Mouse (Mus musculus): ENCODE data around the gene 1700056E22Rik. TPM values are rescaled to one million over a fixed set of nuclear protein-coding genes. Genes with fewer than 3 reads are reported as not detected.

1700056E22Rik gene
- 0.43 and 0.45 TPM in 2 replicates for polyA plus RNA-seq (2015; fragmentation: Nextera tagmentation; extraction: Ambion mirVana)

DNA sequence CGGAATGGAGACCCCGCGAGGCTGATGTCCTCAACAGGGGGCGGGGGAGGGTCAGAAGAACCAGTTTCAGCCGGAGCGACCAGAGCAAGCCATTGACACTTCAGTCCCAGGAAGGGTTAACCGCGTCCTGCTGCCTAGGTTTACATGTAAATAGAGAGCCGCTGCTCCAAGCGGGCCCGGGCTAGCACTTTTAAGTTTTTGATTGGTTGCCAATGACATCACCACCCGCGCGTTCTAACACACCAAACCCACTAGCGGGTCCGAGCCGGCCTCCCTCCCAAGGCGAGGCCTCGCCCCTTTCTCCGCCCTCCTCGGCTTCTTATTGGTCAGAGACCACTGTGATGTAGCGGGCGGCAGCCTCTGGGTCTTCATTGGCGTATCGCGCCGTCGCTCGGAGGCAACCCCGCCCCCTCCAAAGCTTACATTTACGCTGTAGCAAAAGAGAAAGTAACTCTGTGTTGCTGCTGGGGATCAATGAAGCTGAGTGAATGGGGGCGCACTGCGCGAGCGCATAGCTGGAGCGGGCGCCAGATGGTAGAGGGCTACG, at the start of gene 1700056E22Rik:
Gene 1700056E22Rik (minus strand): TSS at position 291 of the 547 bp plus-strand sequence.
- peak within 1 kb of the TSS; percentile 99 for H3K4me2 ChIP-seq
- peak within 1 kb of the TSS; percentile 76 for H3K4me3 ChIP-seq (replicated peaks)
- H3K36me3 ChIP-seq (replicated peaks) = no peaks in the 10 kb centered on the region
- H3K9me3 ChIP-seq (replicated peaks) = no peaks in the 10 kb centered on the region
- peak within 1 kb of the TSS; percentile 85 for H3K9ac ChIP-seq
- no peaks in the 10 kb centered on the region for H3K27me3 ChIP-seq
- H3K27ac ChIP-seq (replicated peaks) = peak within 1 kb of the TSS; percentile 93
- under 1% methylated on average over 38 of the region's 38 CpGs for WGBS (ENCODE audit: insufficient replicate concordance)
- H3K4me1 ChIP-seq (replicated peaks) = peaks cover 24% of the 10 kb centered on the region
- ATAC-seq (ENCODE audit: insufficient read depth) = peak; percentile 99

DNA sequence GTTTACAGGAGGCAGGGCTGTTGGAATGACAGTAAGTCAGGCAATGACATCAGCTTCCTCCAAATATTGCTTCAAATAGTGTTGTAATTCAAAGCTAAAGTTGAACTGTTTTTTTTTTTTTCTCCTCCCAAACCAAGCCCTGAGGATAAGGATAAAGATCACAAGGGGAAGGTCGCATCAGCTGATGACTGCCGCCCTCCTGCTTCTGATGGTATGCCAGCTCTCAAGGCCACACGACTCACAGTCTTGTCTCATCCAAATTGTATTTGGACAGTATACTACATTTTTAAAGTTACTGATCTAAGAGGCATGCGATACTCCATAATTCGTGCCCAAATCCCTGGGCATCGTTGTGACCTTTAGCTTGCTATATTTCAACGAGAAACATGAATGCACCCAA, 49.1 kb upstream of the 1700056E22Rik start:
- WGBS (ENCODE audit: insufficient replicate concordance) = 64% methylated on average over 7 of the region's 7 CpGs
- no peak for ATAC-seq (ENCODE audit: insufficient read depth)
- H3K27me3 ChIP-seq = no peaks in the 10 kb centered on the region
- no peak overlapping the region for H3K27ac ChIP-seq (replicated peaks)
- no peaks in the 10 kb centered on the region for H3K36me3 ChIP-seq (replicated peaks)
- no peak overlapping the region for H3K9ac ChIP-seq
- no peak overlapping the region for H3K4me2 ChIP-seq
- H3K4me3 ChIP-seq (replicated peaks) = no peak overlapping the region
- H3K4me1 ChIP-seq (replicated peaks) = no peaks in the 10 kb centered on the region
- H3K9me3 ChIP-seq (replicated peaks) = no peaks in the 10 kb centered on the region

DNA sequence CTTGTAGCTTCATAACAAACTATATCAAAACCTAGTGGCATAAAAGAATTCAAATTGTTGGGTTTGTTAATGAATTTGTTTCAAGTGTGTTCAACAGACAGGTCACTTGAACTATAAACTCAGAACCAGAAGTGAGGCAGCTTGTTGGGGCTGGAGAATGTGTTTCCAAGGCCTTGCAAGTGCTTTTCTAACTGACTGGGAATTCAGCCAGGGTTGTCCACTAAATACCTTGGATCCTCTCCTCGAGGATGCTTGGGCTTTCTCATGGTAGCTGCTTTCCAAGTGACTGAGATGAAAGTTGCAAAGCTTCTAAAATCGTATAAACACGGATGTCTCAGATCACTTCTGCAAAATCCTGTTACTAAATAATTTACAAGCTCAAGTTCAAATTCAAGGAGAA, 48.6 kb upstream of the 1700056E22Rik start:
- H3K9ac ChIP-seq = no peak overlapping the region
- WGBS (ENCODE audit: insufficient replicate concordance) = 49% methylated on average over 3 of the region's 3 CpGs
- no peaks in the 10 kb centered on the region for H3K36me3 ChIP-seq (replicated peaks)

DNA sequence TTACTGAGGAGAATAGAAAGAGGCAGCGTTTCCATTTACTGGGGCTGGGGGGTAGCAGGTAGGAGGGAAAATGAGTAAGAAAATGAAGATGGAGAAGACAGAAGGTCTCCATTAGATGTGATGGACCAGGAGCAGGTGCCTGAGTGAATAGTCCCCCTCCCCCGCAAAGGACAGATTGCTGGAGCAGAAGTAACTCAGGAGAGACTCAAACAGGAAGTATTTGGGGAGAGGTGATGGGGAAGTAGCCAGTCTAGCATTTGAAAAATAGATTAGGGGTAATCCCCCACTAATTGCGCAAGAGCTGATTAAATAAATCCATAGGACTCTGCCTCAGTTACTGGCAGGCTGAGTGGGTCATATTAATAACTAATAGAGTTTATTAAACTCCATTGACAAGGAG, 45.2 kb upstream of the 1700056E22Rik start:
- no peaks in the 10 kb centered on the region for H3K36me3 ChIP-seq (replicated peaks)
- H3K4me3 ChIP-seq (replicated peaks) = no peak overlapping the region
- H3K4me2 ChIP-seq = no peak overlapping the region
- H3K9me3 ChIP-seq (replicated peaks) = no peaks in the 10 kb centered on the region
- H3K27me3 ChIP-seq = no peaks in the 10 kb centered on the region
- 51% methylated on average over 3 of the region's 3 CpGs for WGBS (ENCODE audit: insufficient replicate concordance)
- H3K27ac ChIP-seq (replicated peaks) = no peak overlapping the region
- no peaks in the 10 kb centered on the region for H3K4me1 ChIP-seq (replicated peaks)
- no peak overlapping the region for H3K9ac ChIP-seq
- no peak for ATAC-seq (ENCODE audit: insufficient read depth)

More for the DNA sequence above, 48.6 kb upstream of the 1700056E22Rik start:
- no peaks in the 10 kb centered on the region for H3K27me3 ChIP-seq
- H3K4me3 ChIP-seq (replicated peaks) = no peak overlapping the region
- no peaks in the 10 kb centered on the region for H3K9me3 ChIP-seq (replicated peaks)
- no peak overlapping the region for H3K4me2 ChIP-seq
- ATAC-seq (ENCODE audit: insufficient read depth) = no peak
- no peaks in the 10 kb centered on the region for H3K4me1 ChIP-seq (replicated peaks)
- no peak overlapping the region for H3K27ac ChIP-seq (replicated peaks)

DNA sequence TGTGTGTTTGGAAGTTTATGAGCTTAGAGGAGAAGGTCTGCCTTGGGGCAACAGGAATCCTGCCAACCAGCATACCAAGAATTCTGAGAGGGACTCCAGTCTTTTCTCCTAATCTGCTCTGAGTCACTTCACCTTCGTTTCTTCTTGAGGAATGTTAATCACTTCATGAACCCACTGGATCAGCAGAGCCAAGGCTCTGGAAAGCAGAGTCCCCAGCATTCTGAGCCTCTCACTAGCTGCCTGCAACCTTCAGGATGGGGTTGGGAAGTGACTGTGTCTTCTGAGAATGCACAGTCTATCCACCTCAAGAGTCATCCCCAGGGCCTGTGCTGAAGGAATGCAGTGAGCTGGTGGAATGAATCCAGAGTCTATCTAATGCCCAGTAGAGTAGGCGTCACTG, 42.7 kb upstream of the 1700056E22Rik start:
- WGBS (ENCODE audit: insufficient replicate concordance) = 34% methylated on average over 2 of the region's 2 CpGs

DNA sequence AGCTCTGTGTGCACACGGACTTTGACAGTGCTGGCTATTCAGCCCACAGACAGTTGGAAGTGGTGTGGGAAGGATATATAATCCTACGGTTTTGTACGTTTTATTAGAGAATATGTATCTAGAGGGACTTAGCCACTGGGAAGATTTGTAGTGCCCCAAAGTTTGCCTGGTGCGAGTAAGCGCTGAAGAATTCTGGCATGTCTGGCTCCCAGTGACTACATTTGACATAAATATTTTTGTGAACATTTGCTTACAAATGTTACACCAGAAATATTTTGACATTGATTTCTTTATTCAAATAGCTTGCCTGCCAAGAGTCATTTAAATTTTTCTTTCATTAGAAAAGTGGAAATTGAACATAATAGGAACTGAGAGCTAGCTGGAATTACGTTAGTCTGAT, 42.0 kb upstream of the 1700056E22Rik start:
- H3K27ac ChIP-seq (replicated peaks) = no peak overlapping the region
- ATAC-seq (ENCODE audit: insufficient read depth) = no peak
- H3K4me2 ChIP-seq = no peak overlapping the region
- no peak overlapping the region for H3K9ac ChIP-seq
- WGBS (ENCODE audit: insufficient replicate concordance) = 71% methylated on average over 6 of the region's 6 CpGs
- no peaks in the 10 kb centered on the region for H3K27me3 ChIP-seq
- H3K4me1 ChIP-seq (replicated peaks) = no peaks in the 10 kb centered on the region
- H3K36me3 ChIP-seq (replicated peaks) = no peaks in the 10 kb centered on the region; the same call in 1 of the 2 replicates
- H3K4me3 ChIP-seq (replicated peaks) = no peak overlapping the region
- no peaks in the 10 kb centered on the region for H3K9me3 ChIP-seq (replicated peaks)

More for the DNA sequence above, 42.7 kb upstream of the 1700056E22Rik start:
- Histone ChIP-seq H3K4me2 (no peak overlapping the region), H3K4me3 (replicated peaks) (no peak overlapping the region), H3K27me3 (no peaks in the 10 kb centered on the region), H3K27ac (replicated peaks) (no peak overlapping the region), H3K36me3 (replicated peaks) (no peaks in the 10 kb centered on the region; the same call in 1 of the 2 replicates), H3K9me3 (replicated peaks) (no peaks in the 10 kb centered on the region), H3K9ac (no peak overlapping the region), H3K4me1 (replicated peaks) (no peaks in the 10 kb centered on the region)
- no peak for ATAC-seq (ENCODE audit: insufficient read depth)

DNA sequence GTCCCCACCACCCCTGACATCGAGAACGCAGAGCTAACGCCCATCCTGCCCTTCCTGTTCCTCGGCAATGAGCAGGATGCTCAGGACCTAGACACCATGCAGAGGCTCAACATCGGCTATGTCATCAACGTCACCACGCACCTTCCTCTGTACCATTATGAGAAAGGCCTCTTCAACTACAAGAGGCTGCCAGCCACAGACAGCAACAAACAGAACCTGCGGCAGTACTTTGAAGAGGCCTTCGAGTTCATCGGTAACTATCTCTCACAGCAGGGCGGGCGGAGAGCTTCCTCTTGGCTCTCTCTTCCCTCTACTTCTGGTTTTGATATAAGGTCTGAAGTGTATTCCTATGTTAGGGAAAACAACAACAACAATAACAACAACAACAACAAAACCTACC, 34.9 kb upstream of the 1700056E22Rik start:
- Histone ChIP-seq H3K4me1 (replicated peaks) (no peaks in the 10 kb centered on the region), H3K27me3 (no peaks in the 10 kb centered on the region), H3K4me2 (no peak overlapping the region), H3K27ac (replicated peaks) (no peak overlapping the region), H3K9me3 (replicated peaks) (no peaks in the 10 kb centered on the region), H3K9ac (no peak overlapping the region), H3K36me3 (replicated peaks) (peaks cover 3% of the 10 kb centered on the region; the same call in 1 of the 2 replicates), H3K4me3 (replicated peaks) (no peak overlapping the region)
- no peak for ATAC-seq (ENCODE audit: insufficient read depth)
- 61% methylated on average over 12 of the region's 12 CpGs for WGBS (ENCODE audit: insufficient replicate concordance)

DNA sequence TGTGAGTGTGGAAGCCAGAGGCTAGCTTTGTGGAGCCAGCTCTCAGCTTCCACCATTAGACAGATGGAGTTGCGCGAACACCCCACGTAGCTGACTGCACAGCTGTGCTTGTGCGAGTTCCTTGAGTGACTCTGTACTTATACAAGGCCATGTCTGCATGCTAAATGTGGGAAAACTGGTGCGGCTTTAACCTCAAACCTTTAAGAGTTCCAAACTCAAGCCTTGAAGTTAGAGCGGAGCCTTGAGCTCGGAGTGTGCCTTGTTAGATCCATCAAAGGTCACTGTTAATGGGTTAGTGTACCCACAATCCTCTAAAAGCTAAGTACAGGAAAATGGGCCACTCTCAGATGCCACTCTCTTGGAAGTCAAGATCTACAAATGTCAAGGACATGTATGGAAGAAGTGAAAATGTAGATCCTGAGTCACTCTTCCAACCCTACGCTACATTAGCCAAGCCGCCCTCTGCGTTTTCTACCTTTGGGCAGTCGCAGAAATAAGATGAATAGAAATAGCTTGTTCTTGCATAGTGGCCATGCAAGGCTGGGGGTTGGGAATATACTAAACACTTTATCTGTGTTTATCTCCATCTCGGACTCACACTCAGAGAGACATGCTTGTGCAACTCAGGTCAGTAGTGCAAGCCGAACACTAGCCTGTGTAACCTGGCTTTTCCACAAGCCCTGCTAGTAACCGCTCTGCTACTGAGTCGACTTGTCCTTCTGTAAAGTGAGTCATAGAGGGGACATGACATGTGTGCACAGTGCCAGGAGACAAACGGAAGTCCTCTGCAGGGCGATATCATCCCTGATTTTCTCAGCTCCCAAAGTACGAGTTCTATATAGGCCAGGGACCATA, 33.8 kb upstream of the 1700056E22Rik start:
- Histone ChIP-seq H3K4me2 (no peak overlapping the region), H3K36me3 (replicated peaks) (peaks cover 3% of the 10 kb centered on the region; the same call in 1 of the 2 replicates), H3K4me3 (replicated peaks) (no peak overlapping the region), H3K4me1 (replicated peaks) (no peaks in the 10 kb centered on the region), H3K27ac (replicated peaks) (no peak overlapping the region), H3K9ac (no peak overlapping the region), H3K27me3 (no peaks in the 10 kb centered on the region), H3K9me3 (replicated peaks) (no peaks in the 10 kb centered on the region)
- ATAC-seq (ENCODE audit: insufficient read depth) = no peak
- WGBS (ENCODE audit: insufficient replicate concordance) = 76% methylated on average over 18 of the region's 18 CpGs

DNA sequence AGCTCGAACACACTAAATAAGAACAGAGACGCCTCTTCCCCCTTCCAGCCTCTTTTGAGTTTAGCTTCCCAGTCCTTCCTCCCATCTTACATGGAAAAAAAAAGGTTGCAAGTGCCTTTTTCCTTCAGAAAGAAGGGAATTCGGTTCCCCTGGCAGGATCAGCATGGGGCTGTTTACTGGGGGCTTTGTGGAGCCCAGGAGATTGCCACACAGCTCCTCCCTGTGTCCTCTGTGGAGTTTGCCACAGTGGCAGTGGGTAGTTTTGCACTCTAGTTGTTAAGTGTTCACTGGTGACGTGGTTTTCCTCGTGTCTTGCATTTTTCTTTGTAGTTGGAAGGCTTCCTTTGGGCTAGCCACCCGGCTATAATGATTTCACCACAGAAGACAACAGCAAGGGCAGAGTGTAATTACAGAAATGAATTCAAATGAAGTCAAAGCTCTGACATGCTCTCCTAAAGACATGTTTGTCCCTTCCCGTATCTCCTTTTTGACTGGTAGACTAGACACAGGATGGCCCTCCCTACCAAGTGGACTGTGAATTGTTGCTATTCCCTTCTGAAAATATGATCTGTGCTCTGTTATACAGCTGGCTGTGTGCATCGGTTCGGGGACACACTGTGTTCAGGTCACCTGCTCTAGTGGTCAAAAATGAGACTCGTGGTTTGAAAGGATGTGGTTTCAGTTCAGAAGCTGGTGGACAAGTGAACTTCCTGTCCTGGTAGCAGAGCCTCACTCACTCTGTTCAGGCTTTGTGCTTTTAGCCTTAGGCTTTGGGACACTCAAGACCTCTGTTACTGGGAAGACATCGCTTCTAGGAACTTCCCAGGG, 32.6 kb upstream of the 1700056E22Rik start:
- Histone ChIP-seq H3K4me2 (no peak overlapping the region), H3K4me1 (replicated peaks) (0 out of 2 replicates have a peak, but pooled peaks cover 4% of the 10 kb centered on the region), H3K4me3 (replicated peaks) (no peak overlapping the region), H3K27me3 (no peaks in the 10 kb centered on the region), H3K27ac (replicated peaks) (no peak overlapping the region), H3K9me3 (replicated peaks) (no peaks in the 10 kb centered on the region), H3K9ac (no peak overlapping the region), H3K36me3 (replicated peaks) (peaks cover 3% of the 10 kb centered on the region; the same call in 1 of the 2 replicates)
- no peak for ATAC-seq (ENCODE audit: insufficient read depth)
- 43% methylated on average over 11 of the region's 11 CpGs for WGBS (ENCODE audit: insufficient replicate concordance)

DNA sequence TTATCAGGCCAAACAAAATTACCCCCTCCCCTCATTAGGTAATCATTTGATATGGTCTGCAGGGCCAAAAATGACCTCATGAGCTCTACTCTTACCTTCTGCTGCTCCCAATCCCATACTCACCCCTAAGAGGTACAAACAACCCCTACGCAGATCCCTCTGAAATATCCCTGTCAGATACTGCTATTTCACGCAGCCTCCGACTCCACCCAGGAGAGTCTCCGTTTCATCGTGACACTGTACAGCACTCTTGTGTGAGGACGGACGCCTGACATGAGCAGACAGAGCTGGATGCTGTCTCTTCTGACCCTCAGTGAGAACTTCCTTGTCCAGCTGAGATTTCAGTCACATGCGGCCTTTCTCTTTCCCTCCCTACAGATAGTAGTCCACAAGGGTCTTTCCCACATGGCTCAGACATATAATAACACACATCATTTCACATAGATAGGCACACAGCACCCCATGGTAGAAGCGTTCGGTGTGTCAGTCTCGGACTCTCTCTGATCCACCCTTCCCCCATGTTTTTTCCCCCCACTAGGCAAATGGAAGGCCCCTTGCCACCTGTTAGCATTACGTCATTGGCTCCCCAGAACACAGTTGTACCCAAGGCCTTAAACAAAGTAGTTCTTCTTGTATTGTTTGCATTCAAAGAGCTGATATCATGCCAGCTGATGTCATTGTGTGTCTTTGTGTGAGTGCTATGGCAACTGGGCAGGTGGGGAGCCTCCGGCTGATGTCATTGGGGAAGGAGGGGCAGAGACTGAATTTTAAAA, 31.7 kb upstream of the 1700056E22Rik start:
- no peak overlapping the region for H3K9ac ChIP-seq
- no peaks in the 10 kb centered on the region for H3K9me3 ChIP-seq (replicated peaks)
- H3K27me3 ChIP-seq = no peaks in the 10 kb centered on the region
- WGBS (ENCODE audit: insufficient replicate concordance) = 77% methylated on average over 13 of the region's 13 CpGs
- H3K4me3 ChIP-seq (replicated peaks) = no peak overlapping the region
- H3K36me3 ChIP-seq (replicated peaks) = 0 out of 2 replicates have a peak, but pooled peaks cover 3% of the 10 kb centered on the region
- 0 out of 2 replicates have a peak, but pooled peaks cover 9% of the 10 kb centered on the region for H3K4me1 ChIP-seq (replicated peaks)
- H3K27ac ChIP-seq (replicated peaks) = no peak overlapping the region
- H3K4me2 ChIP-seq = no peak overlapping the region
- no peak for ATAC-seq (ENCODE audit: insufficient read depth)

Measured in liver, embryonic 15.5 days (tissue).